Mouse (Mus musculus) hindbrain, embryonic 11.5 days (tissue): ENCODE measurements around the gene Vwa3a. TPM values are rescaled to one million over a fixed set of nuclear protein-coding genes. Genes with fewer than 3 reads are reported as not detected.

Experiments
- ATAC-seq: fragments of 200-750 bp; cut with Nextera tagmentation; 2 replicates; pipeline ENCODE4 v1.8.0; 2017; ENCODE audit warnings: mild to moderate bottlenecking, moderate TSS enrichment, moderate library complexity; ENCODE audit not compliant: low FRiP score
- DNase-seq: peaks from one replicate; pipeline ENCODE4 v3.0.0-alpha.2; 2015; ENCODE audit warnings: low spot score
- H3K27ac ChIP-seq: fragments of 300-500 bp; sonication (generic); 2 replicates; pipeline ENCODE4 v1.5.1; 2014; ENCODE audit warnings: mild to moderate bottlenecking, low read depth, low read length
- H3K27me3 ChIP-seq: fragments of 300-500 bp; sonication (generic); 2 replicates; pipeline ENCODE4 v1.6.1; 2014; ENCODE audit warnings: mild to moderate bottlenecking, low read length, moderate library complexity, mixed read lengths; ENCODE audit not compliant: control insufficient read depth, insufficient read depth
- H3K36me3 ChIP-seq: fragments of 300-500 bp; sonication (generic); 2 replicates; pipeline ENCODE4 v1.6.1; 2014; ENCODE audit warnings: mild to moderate bottlenecking, low read length, moderate library complexity, mixed read lengths; ENCODE audit not compliant: control insufficient read depth, insufficient read depth
- H3K4me1 ChIP-seq: fragments of 300-500 bp; sonication (generic); replicated peaks from 2 replicates; pipeline ENCODE4 v1.6.1; 2014; ENCODE audit warnings: low read length, mixed read lengths; ENCODE audit not compliant: control insufficient read depth, insufficient read depth
- H3K4me2 ChIP-seq: fragments of 300-500 bp; sonication (generic); replicated peaks from 2 replicates; pipeline ENCODE4 v1.6.1; 2014; ENCODE audit warnings: mild to moderate bottlenecking, low read depth, low read length
- H3K4me3 ChIP-seq: fragments of 300-500 bp; sonication (generic); 2 replicates; pipeline ENCODE4 v1.5.1; 2014; ENCODE audit warnings: low read depth, low read length
- H3K9ac ChIP-seq: fragments of 300-500 bp; sonication (generic); 2 replicates; pipeline ENCODE4 v1.6.1; 2014; ENCODE audit warnings: low read depth, low read length
- H3K9me3 ChIP-seq: fragments of 300-500 bp; sonication (generic); 2 replicates; pipeline ENCODE4 v1.6.1; 2016; ENCODE audit warnings: low read length; ENCODE audit not compliant: control insufficient read depth
- WGBS: fragments of 180-500 bp; shearing (Covaris S2); extraction: QIAGEN DNeasy Blood & Tissue Kit; methylation state at CpG from one replicate; pipeline ENCODE4 v1.1.7; 2014; 5-methylcytosine and 5-hydroxymethylcytosine counted together
- polyA plus RNA-seq: library from polyadenylated mRNA; unstranded; fragments of >200 nt; fragmentation: Nextera tagmentation; extraction: Ambion mirVana; gene quantifications from 2 replicates; pipeline ENCODE4 v1.2.1, GENCODE M21; 2014

The Vwa3a gene
- polyA plus RNA-seq, 1 experiment from 2014 or later = 0.96 TPM

GRCm38 (mm10) chr7:120754671-120755070 is 15.6 kb downstream of the Vwa3a start:
- no peak overlapping the region for H3K27ac ChIP-seq
- H3K9ac ChIP-seq = no peak overlapping the region
- H3K27me3 ChIP-seq = no peaks in the 10 kb centered on the region
- no peaks in the 10 kb centered on the region for H3K9me3 ChIP-seq
- H3K4me1 ChIP-seq = no peaks in the 10 kb centered on the region
- ATAC-seq (peak; percentile 56; the same call in 1 of the 2 replicates), DNase-seq (peak; percentile 91)
- no peaks in the 10 kb centered on the region for H3K36me3 ChIP-seq
- H3K4me3 ChIP-seq = no peak overlapping the region
- WGBS = 14% methylated on average over 5 of the region's 5 CpGs
- H3K4me2 ChIP-seq = no peak overlapping the region

GRCm38 (mm10) chr7:120767369-120767768 is 28.3 kb downstream of the Vwa3a start:
- no peak overlapping the region for H3K4me2 ChIP-seq
- no peak overlapping the region for H3K4me3 ChIP-seq
- H3K27ac ChIP-seq = no peak overlapping the region
- H3K9me3 ChIP-seq = no peaks in the 10 kb centered on the region
- ATAC-seq = no peak
- no peaks in the 10 kb centered on the region for H3K4me1 ChIP-seq
- DNase-seq = no peak
- 5% methylated on average over 1 of the region's 1 CpGs for WGBS
- H3K9ac ChIP-seq = no peak overlapping the region
- no peaks in the 10 kb centered on the region for H3K27me3 ChIP-seq
- H3K36me3 ChIP-seq = no peaks in the 10 kb centered on the region

- 63% methylated on average over 1 of the region's 1 CpGs for WGBS
- no peak for ATAC-seq
These were observed 32.3 kb downstream of the Vwa3a start for GRCm38 (mm10) chr7:120771389-120771788.

GRCm38 (mm10) chr7:120778012-120778411 is 38.9 kb downstream of the Vwa3a start:
- no peak overlapping the region for H3K9ac ChIP-seq
- 67% methylated on average over 2 of the region's 2 CpGs for WGBS
- no peaks in the 10 kb centered on the region for H3K27me3 ChIP-seq
- ATAC-seq (no peak), DNase-seq (no peak)
- no peaks in the 10 kb centered on the region for H3K9me3 ChIP-seq
- no peaks in the 10 kb centered on the region for H3K4me1 ChIP-seq
- no peaks in the 10 kb centered on the region for H3K36me3 ChIP-seq
- no peak overlapping the region for H3K4me2 ChIP-seq
- no peak overlapping the region for H3K4me3 ChIP-seq
- no peak overlapping the region for H3K27ac ChIP-seq

More at GRCm38 (mm10) chr7:120771389-120771788, 32.3 kb downstream of the Vwa3a start:
- H3K9me3 ChIP-seq = no peaks in the 10 kb centered on the region
- no peaks in the 10 kb centered on the region for H3K36me3 ChIP-seq
- H3K4me2 ChIP-seq = no peak overlapping the region
- H3K4me1 ChIP-seq = no peaks in the 10 kb centered on the region
- H3K27ac ChIP-seq = no peak overlapping the region
- no peak for DNase-seq
- H3K27me3 ChIP-seq = no peaks in the 10 kb centered on the region
- H3K4me3 ChIP-seq = no peak overlapping the region
- H3K9ac ChIP-seq = no peak overlapping the region

GRCm38 (mm10) chr7:120795544-120795943 is 56.4 kb downstream of the Vwa3a start:
- no peak overlapping the region for H3K27ac ChIP-seq
- no peaks in the 10 kb centered on the region for H3K4me1 ChIP-seq
- no peaks in the 10 kb centered on the region for H3K36me3 ChIP-seq
- no peak overlapping the region for H3K4me2 ChIP-seq
- H3K9ac ChIP-seq = no peak overlapping the region
- DNase-seq (no peak), ATAC-seq (no peak)
- H3K4me3 ChIP-seq = no peak overlapping the region
- H3K9me3 ChIP-seq = no peaks in the 10 kb centered on the region
- H3K27me3 ChIP-seq = no peaks in the 10 kb centered on the region
- WGBS = 85% methylated on average over 4 of the region's 4 CpGs

GRCm38 (mm10) chr7:120796369-120796768 is 57.3 kb downstream of the Vwa3a start:
- Histone ChIP-seq H3K4me3 (no peak overlapping the region), H3K9ac (no peak overlapping the region), H3K27me3 (no peaks in the 10 kb centered on the region), H3K9me3 (no peaks in the 10 kb centered on the region), H3K4me2 (no peak overlapping the region), H3K27ac (no peak overlapping the region), H3K4me1 (no peaks in the 10 kb centered on the region), H3K36me3 (no peaks in the 10 kb centered on the region)
- 74% methylated on average over 3 of the region's 3 CpGs for WGBS
- ATAC-seq = no peak
- no peak for DNase-seq

- Histone ChIP-seq H3K27ac (no peak overlapping the region), H3K4me3 (no peak overlapping the region), H3K4me1 (no peaks in the 10 kb centered on the region), H3K36me3 (no peaks in the 10 kb centered on the region), H3K27me3 (no peaks in the 10 kb centered on the region), H3K9ac (no peak overlapping the region), H3K4me2 (no peak overlapping the region), H3K9me3 (no peaks in the 10 kb centered on the region)
- DNase-seq = no peak
- 86% methylated on average over 2 of the region's 2 CpGs for WGBS
- ATAC-seq = no peak
These were observed 64.2 kb downstream of the Vwa3a start for GRCm38 (mm10) chr7:120803268-120803667.

GRCm38 (mm10) chr7:120809705-120810104 is 70.6 kb downstream of the Vwa3a start:
- 4% methylated on average over 25 of the region's 27 CpGs for WGBS
- no peak for ATAC-seq
- H3K9ac ChIP-seq = no peak overlapping the region

GRCm38 (mm10) chr7:120811834-120812415 is 72.8 kb downstream of the Vwa3a start, which contains the start of gene Gm5737:
TSS of gene Gm5737 (plus strand) at chr7:120812365.
- Histone ChIP-seq H3K9ac (no peak within 1 kb of the TSS), H3K4me1 (no peaks in the 10 kb centered on the region), H3K9me3 (no peaks in the 10 kb centered on the region), H3K4me2 (no peak within 1 kb of the TSS), H3K27ac (no peak within 1 kb of the TSS), H3K36me3 (no peaks in the 10 kb centered on the region), H3K27me3 (no peaks in the 10 kb centered on the region), H3K4me3 (no peak within 1 kb of the TSS)
- no peak for ATAC-seq
- 79% methylated on average over 6 of the region's 6 CpGs for WGBS
- no peak for DNase-seq

More at GRCm38 (mm10) chr7:120809705-120810104, 70.6 kb downstream of the Vwa3a start:
- Histone ChIP-seq H3K36me3 (no peaks in the 10 kb centered on the region), H3K27me3 (no peaks in the 10 kb centered on the region), H3K27ac (no peak overlapping the region), H3K9me3 (no peaks in the 10 kb centered on the region), H3K4me2 (peak overlapping the region; percentile 43), H3K4me1 (no peaks in the 10 kb centered on the region), H3K4me3 (peak overlapping the region; percentile 4; the same call in 1 of the 2 replicates)
- DNase-seq = peak; percentile 11
